Mouse (Mus musculus): Measurements from ENCODE around the gene Tbc1d30.

DNA sequence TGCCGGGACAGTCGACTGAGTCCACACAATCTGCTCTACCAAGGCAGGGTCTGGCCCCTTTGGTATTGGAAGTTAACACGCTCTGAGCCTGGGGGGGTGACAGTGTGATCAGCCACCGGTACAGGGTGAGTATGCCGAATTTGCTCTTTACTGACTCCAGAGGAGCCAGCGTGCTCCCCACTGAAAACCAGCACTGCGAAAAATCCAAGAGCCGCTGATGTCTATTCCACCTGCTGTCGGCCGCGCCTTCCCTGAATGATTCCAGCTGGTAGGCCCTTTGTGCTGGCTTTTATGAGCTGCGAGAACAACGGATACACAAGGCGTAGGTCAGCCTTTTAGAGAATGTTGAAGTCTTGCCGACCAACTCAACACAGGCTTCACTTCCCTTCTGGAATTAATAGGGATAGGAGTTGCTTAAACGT is 123.1 kb downstream of the Tbc1d30 start:
- TF ChIP-seq CTCF (IDR thresholded peaks at IDR 0.05; ENCODE audit: borderline replicate concordance, insufficient read depth, low read length), result no peak
- no peak for TF ChIP-seq POLR2A (IDR thresholded peaks at IDR 0.05; ENCODE audit: low read depth, low read length)

Data from embryonic fibroblast, embryonic 13.5 days (primary cell).